Mouse (Mus musculus) cerebellum, adult 9-11 months (tissue): ENCODE data around the gene Dnaaf3.
A peak's percentile ranks its signal among the peaks of the same experiment; 100 is the strongest.

Source experiments
- DNase-seq: peaks from one replicate; pipeline ENCODE4 v3.0.0; 2022

Gene Dnaaf3

DNA sequence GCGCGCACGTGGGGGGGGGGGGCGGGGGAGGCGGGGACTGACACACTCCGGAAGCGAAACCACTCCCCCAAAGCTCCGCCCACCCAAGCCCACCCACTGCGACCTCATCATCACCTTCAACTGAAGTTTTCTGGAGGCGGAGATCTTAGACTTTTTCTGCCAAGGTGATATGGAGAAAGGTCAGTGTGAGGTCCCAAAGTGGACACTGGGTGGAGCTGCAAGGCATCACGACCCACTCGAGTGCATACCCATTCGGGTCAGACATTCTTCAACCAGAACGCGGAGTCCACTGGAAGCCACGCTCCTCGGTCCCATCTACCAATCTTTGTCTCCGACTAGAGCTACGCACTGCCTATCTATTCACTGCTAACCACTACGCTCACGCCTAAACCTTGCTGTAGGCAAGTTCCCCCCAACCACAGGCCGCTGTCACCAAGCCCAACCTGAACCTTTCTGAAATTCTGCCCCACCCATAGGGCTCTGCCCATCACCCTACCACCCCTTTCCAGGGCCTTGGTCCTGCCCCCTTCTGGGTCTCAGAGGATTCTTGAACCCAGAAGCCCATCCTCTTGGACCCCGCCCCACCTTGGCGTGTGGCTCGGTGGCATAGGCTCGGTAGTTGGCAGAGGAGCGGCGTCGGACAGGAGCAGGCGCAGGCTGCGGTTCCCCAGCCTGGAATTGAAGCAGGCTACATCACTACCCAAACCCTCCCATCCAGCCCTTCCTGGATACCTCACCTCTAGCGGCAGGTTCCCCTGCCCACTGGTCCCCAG is 10.8 kb downstream of the Dnaaf3 start:
- DNase-seq = no peak

DNA sequence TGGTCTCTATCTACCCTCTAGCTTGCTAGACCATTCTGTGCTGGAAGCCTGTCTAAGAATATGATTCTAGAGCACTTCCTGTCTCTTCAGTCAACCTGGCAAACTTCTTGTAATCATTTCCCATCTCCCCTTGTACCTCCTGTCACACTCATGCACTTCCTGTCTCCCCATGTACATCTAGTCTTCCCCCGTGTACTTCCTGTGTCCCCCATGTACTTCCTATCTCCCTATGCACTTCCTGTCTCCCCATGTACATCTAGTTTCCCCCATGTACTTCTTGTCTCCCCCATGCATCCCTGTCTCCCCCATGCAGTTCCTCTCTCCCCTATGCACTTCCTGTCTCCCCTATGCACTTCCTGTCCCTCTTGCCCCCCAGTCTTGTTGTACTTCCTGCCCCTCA is 13.8 kb downstream of the Dnaaf3 start:
- DNase-seq = no peak

DNA sequence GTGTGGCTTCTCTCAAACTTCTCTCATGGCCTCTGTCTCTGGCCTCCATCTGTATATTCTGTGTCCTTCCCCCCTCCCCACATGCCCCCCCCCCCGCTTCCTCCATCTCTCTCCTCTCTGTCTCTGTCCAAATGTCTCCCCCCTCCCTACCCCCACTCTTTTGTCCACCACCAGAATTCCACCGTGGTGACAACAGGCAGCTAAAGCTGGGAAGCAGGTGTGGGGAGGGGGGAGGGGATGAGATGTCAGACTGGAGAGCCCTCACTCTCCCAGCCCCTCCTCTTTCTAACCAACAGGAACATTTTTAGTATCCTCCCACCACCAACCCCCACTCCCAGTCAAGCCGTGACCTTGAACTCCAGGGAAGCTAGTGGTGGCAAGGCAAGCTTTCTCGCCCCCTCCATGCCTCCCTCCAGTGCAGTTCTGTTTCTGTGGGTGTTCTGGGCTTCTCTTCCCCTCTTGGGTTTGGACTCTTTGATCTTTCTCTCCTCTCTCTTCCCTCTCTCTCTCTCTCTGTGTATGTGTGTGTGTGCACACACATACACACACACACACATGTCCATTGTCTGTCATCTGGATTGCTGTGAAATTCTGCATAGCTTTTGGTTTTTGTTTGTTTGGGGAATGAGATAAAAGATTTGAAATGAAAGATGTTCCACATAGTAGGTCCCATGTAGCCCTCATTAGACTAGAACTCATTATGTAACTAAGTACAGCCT is 15.8 kb downstream of the Dnaaf3 start, which contains the start of gene Tnnt1:
Gene Tnnt1 (minus strand): TSS at position 51 of the 719 bp plus-strand sequence.
- no peak for DNase-seq

DNA sequence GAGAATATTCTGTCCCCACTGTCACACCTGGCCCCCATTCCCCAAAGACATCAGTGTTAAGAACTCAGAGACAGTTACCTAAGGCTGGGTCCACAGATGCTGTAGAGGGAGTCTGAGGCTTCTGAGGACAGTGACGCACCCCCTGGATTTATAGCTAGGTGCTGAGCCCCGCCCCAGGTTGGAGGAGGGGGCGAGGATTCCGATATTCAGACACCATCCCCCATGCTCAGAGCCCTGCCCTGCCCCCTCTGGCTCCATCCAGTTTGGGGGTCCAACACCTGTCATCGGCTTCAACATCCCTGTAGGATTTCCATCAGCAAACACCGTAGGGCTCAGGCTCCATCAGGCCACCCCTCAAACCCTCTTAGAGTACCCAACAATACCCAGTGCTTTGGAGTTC is 16.4 kb downstream of the Dnaaf3 start:
- no peak for DNase-seq

DNA sequence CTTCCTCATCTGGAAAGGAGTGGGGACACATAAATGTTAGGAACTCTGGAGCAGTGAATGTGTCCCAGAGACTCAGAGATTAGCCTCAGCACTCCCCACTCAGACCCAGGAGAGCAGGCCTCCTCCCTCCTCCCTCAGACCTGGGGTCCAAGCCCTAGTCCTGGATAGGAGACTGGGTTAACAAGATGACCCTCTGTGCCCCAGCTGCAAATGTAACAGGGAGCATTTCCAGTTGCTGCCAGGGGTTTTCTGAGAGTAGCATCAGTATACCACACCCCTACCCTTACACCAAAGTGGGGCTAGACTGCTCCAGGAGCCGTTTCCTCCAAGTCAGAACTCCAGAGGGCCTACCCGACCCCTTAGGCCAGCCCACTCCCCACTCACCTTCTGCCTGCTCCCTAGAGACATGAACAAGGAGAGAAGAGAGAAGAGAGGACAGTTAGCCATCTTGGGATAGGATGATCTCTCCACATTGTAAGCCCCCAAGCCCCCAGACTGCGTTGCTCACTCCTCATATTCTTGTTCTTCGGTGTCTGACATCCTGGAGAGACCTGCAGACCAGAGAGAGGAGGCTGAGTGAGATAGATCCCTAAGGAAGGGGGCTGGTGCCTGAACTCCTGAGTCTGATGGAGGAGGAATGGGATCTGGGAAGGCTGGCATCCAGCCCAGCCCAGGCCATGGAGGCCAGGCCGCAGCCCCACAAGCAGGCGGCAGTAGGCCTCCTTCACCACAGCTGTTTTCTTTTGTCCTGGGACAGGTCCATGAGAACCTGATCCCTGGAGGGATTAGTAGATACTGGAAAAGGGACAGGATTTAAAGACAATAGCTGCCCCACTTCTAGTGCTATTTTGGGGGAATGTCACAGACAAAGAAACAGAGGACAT is 18.2 kb downstream of the Dnaaf3 start:
- no peak for DNase-seq

DNA sequence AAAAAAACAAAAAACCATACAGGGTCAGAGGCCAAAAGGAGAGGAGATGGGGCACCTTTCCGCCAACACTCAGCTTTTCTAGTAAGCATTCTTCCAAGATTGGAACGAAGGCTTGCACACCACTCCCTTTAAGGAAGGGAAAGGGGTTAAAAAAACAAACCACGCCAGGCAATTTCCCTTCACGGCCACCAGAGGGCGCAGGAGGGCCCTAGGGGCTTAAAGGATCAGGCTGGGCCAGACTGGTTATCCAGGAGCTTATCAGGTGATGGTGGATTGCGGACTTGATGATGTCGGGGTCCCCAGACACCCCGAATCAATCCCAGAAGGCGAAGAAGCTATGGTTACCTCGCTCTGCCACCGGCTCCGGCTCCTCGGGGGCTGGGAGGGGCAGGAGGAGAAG is 19.0 kb downstream of the Dnaaf3 start:
- no peak for DNase-seq

DNA sequence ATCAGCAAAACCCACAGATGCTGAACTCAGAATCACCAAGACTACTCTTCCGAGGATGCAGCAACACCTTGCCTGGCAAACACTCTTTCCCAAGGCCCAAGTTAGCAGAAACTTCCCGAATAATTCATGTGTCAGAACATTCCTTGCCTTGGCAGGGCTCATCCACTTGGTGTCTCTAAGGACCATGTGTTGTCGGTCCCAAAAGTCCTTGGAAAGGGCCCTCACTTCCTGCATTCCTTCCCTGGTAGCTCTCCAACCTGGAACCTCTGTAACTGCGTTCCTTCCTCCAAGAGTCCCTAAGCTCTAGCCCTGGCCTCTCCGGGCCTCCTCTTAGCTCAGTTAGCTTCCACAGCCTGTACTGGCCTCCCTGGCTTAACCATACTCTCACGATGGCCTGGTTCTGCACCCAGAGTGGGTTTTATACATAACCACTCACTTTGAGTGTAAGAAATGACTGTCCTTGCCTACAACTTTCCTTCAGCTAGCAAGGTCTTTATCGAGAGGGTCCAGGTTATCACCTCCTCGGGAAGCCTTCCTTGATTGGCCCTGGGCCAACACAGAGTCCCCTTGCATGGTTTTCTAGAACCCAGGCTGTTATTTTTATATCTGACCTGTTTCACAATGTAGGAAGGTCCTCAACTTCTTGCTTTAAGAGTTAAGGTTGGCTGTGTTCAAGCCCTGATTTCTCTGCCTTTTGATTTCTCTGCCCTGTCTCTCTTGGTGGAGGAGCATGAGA is 20.6 kb downstream of the Dnaaf3 start:
- DNase-seq = no peak

DNA sequence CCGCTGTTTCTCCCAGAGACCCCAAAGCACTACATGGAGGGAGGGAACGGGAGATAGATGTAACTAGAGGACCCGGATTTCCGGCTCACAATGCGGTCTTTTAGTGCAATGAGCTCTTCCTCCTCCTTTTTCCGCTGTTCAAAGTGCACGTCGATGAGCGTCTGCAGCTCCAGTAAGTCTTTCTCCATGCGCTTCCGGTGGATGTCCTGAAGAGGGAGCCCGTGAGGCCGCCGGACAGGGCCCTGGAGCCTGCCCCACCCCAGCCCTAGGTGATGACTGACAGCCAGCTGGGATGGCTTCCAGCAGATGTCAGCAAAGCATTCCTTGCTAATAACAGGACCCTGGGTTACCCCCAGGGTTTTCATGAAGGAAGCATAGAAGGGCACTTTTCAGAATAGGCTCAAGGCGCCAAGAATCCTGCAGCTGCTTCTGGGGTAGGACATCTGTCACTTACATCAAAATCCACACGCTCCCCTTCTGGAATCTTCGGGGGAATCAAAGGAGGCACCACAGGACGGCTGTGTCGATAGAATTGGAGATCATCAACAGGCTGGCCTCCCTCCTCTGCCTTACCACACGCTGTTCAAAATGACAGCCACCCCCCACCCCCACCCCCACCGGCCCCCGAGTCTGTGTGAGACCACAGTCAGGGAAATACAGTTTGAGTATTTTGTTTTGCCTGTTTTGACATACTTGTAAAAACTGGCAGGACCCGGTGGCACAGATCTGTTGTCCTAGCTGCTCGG is 22.2 kb downstream of the Dnaaf3 start:
- peak; percentile 1 for DNase-seq

DNA sequence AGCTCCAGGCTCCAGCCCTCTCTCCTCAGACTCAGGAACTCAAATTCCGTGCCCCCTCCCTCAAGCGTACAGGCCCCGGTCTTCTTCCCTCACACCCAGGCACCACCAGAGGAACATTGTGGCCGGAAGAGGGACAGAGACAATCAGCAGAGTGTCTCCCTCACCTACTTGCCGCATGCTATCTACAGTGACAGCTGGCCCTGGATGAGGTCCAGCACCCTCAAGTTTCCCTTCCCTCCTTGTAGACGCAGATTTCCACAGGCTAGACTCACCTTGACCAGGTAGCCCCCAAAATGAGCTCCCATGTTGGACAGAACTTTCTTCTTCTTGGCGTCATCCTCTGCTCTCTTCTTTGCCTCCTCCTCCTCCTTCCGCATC is 23.5 kb downstream of the Dnaaf3 start:
- DNase-seq = no peak

DNA sequence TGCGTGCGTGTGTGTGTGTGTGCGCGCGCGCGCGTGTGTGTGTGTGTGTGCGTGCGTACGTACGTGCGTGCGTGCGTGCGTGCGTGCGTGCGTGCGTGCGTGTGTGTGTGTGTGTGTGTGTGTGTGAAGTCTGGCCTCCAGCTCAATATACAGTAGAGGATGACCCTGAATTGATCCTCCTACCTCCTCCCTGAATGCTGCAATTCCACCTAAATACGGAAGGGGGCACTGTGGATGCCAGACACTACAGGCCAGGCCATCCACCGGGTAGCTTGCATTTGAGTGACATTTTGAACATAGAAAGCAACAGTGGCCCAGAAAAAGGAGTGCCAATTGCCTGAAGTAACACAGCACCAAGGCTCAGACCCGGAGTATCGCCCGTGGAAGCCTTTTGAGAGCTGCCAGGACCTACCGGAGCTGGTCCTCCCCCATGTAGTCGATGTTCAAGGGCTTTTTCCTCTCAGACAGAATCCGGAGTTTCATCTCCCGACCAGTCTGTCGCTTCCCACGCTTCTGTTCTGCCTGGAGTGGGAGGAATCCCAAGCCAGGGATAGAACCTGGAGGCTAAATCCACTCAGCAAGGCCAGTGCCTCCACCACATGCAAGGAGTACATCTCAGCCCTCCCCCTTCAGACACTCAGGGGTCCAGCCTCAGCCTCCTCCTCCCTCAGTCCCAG is 24.1 kb downstream of the Dnaaf3 start:
- no peak for DNase-seq

DNA sequence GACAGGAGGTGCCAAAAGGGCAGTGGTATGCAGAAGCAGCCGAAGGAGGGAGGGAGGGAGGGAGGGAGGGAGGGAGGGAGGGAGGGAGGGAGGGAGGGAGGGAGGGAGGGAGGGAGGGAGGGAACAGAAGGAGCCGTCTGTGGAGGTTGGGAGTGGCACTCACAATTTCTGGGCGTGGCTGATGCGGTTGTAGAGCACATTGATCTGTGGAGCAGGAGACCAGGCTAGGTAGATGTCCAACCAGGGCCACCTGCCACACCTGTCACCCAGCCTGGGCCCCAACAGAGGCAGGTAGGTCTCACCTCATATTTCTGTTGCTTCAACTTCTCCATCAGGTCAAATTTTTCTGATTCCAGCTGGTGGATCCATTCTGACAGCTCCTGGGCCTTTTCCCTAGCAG is 25.0 kb downstream of the Dnaaf3 start:
- no peak for DNase-seq

DNA sequence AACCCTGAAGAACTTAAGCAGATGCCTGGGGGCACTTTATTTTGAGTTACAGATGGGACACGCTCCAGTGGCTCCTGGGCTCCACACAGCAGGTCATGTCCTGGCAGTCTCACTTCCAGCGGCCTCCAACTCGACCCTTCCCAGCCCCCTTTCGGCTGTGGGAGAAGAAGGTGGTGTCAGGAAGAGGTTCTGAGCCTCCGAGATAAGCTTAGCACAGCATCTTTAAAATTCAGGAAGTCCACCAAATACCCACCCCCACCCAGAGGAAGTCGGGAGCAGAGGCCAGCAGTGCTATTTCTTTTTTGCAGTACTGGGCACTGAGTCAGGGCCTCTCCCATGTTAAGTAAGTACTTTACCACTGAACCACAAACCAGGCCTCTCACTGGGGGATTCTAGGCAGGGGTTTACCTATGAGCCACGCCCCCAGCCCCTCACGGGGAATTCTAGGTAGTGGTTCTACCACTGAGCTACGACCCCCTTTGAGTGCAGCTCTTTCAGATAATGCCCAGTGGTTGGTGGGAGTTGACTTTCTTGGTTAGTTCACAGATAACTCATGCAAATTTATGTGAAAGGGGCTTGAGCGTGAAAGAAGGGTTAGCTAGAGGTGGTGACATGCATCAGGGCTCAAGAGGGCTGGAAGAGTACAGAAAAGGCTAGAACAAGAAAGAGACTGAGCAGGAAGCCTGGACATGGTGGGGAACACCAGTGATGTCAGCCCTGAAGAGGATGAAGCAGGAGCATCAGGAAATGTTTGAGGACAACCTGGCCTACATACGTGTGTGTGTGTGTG is 27.4 kb downstream of the Dnaaf3 start:
- peak; percentile 44 for DNase-seq

DNA sequence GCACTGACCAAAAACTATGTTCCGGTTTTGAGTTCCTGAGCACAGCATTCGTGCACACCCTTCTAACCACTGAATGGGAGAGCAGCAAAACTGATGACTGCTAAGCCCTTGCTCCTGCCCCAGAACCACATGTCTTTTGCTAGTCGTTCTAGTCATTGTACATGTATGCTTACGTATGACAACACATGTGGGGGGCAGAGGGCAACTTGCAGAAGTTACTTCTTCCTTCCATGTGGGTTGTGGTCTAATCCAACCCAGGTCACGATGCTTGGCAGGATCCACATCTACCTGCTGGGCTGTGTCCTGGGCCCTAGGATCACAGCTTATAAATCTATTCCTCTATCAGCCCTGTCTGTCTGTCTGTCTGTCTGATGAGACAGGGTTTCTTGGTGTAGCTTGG is 28.4 kb downstream of the Dnaaf3 start:
- no peak for DNase-seq

DNA sequence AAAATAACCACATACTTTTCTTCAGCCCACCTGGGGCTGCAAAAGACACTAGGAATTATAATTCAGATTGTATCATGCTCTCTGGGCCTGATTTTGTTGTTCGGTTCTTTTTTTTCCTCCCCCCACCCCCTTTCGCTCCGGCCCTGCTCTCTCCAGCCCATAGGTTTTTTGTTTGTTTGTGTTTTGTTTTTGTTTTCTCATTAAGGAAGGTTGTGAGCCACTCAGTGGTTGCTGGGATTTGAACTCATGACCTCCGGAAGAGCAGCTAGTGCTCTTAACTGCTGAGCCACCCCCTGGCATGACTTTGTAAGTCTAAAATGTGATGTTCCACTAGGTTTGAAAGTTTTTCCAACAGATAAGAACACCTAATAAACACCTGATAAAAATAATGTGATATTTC is 29.2 kb downstream of the Dnaaf3 start:
- peak; percentile 52 for DNase-seq

DNA sequence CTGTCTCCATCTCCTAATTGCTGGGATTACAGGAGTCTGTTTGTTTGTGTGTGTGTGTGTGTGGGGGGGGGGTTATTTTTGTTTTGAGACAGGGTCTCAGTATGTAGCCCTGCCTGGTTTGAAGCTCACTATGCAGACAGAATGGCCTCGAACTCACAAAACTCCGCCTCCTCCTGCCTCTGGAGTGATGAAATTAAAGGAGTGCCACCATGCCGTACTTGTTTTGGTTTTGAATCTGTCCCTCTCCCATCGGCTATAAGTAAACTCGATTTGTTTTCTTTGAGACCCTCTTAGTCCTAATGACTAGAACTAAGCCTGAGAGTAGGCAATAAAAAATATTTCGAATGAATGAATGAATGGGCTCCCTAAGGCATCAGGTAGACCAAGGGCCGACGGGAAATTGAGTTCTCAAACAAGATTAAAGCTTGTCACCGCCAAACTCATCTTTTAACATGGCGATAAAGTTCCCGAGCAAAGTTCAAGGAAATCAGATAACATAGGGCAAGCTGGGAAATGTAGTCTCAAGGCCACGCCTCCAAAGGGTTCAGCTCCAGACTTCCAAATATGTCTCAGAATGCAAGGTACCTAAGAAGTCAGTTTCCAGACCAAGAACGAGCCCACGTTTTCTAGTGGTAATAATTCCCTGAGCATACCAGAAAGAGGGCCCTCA is 29.7 kb downstream of the Dnaaf3 start:
- peak; percentile 79 for DNase-seq

DNA sequence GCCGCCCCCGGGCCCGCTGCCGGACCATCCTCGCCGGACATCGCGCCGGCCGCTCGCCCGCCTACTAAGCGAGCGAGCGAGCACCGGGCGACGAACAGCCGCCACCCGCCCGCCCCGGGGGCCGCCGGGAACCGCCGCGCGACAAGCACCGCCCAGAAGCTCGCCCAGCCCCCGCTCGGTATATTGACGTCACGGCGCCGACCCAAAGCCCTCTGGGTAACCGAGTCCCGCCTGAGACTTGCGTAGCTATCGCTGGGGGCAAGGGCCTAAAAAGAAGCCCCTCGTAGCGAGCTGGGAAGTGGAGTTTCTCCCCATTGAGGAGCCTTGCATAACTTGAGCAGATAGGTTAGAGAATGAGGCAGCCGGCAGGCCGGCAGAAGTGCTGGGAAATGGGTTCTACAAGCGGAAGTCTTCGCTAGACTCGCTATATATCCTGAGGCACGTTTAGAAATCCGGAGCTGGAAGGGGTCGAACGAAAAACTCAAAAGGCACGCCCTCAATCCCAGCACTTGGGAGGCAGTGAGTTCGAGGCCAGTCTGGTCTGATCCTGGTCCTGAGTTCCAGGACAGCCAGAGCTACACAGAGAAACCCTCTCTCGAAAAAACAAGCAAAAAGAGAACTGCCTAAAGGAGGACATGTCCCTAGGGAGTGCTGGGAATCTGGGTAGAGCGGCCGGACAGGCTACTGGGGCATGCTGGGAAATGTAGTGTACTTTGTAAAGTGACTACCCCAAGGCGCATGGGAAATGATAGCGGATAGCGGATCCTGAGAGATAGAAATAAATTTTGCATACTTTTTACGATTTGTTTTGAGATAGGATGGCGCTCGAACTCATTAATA is 30.5 kb downstream of the Dnaaf3 start, which contains the start of gene Ppp1r12c:
Gene Ppp1r12c (minus strand): TSS at position 123 of the 840 bp plus-strand sequence.
- peak; percentile 96 for DNase-seq

DNA sequence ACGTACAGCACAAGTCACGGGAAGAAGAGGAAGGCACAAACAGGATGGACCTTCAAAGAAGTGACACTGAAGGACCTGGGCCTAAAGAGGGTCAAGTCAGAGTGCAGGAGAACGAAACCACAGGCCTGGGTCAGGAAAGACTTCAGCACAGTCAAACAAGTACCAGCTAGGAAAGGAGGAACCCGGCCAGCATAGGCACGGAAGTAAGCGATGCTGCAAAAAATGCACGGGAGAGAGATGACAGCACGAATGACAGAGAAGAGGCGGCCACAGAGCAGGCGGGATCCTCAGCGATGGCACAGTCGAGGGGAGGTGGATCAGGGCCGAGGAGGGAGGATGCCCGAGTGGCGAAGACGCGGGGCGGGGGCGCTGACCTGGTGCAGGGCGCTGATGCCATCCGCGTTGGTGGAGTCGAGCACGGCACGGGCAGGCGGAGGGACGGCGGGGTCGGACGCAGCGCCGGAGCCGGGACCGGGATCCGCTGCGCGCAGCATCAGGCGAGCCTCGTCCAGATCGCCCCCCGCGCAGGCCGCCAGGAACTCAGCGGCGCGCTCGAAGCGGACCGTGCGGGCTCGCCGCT is 31.3 kb downstream of the Dnaaf3 start:
- peak; percentile 82 for DNase-seq

DNA sequence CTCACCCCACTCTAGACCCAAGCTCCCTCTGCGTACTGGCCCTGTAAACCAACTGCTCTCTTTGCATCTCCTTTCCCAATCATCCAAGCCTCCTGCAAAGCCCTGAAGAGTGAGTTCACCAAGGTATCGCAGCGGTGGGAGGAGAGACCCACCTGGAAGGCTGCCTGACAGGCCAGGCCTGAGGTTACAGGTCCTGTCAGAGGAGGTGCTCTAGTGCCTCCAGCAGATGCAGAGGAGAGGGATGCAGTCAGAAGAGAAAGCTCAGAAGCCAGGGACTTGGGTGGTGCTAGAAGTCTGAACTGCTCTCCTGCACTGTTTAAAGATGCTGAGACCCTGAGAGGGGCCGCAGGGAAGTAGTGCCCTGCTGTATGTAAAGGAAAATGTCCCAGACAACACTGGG is 33.2 kb downstream of the Dnaaf3 start:
- peak; percentile 34 for DNase-seq
